Comparison of ENCODE assay signal across 15 mouse cellular contexts in the genomic region with DNA sequence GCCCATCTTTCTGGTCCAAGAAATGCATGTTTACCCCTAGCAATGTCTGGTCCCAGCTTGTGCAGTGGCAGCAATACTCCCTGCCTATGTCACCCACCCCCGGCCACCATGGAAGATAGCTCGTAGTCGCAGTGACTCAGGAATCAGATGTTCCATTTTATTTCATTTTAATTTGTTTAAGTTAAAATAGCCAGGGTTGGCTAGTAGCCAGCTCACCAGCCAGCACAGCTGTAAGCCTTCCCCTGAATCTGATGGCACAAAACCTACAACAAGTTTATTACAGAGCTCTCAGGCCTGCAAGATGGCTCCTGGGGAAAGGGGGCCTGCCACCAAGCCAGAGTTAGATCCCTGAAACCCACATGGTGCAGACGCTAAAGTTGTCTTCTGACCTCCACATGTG.
"Had no signal": no experiment of that assay in that cellular context is flagged by ENCODE, and none has a peak within 500 bp of the region (broad histone marks: within the 10 kb centered on the region; RNA-seq: fewer than 3 reads in every experiment).

No protein-coding gene starts in this region.

- H3K4me1 ChIP-seq: liver, embryonic 15.5 days had no signal

- H3K9me3 ChIP-seq: kidney, embryonic 15.5 days; limb, embryonic 10.5 days; liver, embryonic 15.5 days; megakaryocyte, embryonic 14.5 days; midbrain, embryonic 12.5 days; neural tube, embryonic 12.5 days; stomach, embryonic 15.5 days had no signal

- H3K36me3 ChIP-seq: limb, embryonic 10.5 days; midbrain, embryonic 12.5 days had no signal

- H3K27ac ChIP-seq: kidney, embryonic 15.5 days; limb, embryonic 10.5 days; liver, embryonic 15.5 days; macrophage; midbrain, embryonic 12.5 days; neural tube, embryonic 12.5 days; stomach, embryonic 15.5 days had no signal

- DNase-seq: kidney, adult 2 months; kidney, postnatal 14 days; lung, adult 2 months; lung, postnatal 10 days; thymus, postnatal 4 days had no signal

- H3K4me2 ChIP-seq: kidney, embryonic 15.5 days; liver, embryonic 11.5 days; liver, embryonic 15.5 days; stomach, embryonic 15.5 days had no signal

- ATAC-seq: intestine, embryonic 16.5 days had no signal

- H3K4me3 ChIP-seq: kidney, embryonic 15.5 days; limb, embryonic 10.5 days; liver, embryonic 15.5 days; megakaryocyte, embryonic 14.5 days; midbrain, embryonic 12.5 days; neural tube, embryonic 12.5 days; stomach, embryonic 15.5 days had no signal

- H3K9ac ChIP-seq: kidney, embryonic 15.5 days; liver, embryonic 15.5 days; neural tube, embryonic 12.5 days; stomach, embryonic 15.5 days had no signal

- H3K27me3 ChIP-seq: liver, embryonic 15.5 days; megakaryocyte, embryonic 14.5 days; midbrain, embryonic 12.5 days; stomach, embryonic 15.5 days had no signal
